Mouse (Mus musculus): ENCODE measurements around the gene Atp6v1g2. TPM values are rescaled to one million over a fixed set of nuclear protein-coding genes. Genes with fewer than 3 reads are reported as not detected.

Atp6v1g2 gene
- total RNA-seq, 2 experiments from 2014 or later = 1.9 to 2.0 TPM

DNA sequence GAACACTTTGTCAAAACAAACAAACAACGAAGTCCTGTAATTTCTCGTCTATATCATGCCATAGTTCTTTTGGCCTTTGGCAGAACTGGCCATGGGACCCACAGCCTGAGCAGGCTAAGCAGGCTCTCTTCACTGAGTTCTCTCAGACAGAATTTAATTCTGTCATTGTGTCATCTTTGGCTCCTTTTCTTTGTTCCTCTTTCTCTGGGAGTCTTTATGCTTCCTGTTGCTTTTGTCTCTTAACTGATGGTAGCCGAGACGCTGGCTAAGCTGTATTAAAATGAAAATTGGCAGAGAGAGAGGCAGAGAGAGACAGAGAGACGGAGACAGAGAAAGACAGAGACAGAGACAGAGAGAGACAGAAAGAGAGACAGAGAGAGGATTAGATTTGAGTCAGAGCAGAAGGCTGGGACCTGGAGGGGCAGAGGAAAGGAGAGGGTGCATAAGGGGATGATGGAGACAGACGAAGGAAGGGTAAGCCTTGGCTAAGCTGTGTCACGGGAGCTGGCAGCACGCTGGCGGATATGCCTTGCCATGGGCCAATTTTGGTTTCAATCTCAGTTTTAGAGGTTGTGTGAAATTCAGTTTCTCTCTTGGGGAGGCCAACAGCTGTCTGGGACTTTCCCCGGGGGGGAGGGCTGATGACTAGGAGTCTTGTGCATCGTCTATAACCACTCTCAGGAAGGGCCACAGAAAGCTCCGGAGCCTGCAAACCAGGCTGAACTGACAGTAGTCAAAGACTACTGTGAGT, 23.5 kb upstream of the Atp6v1g2 start:
- Histone ChIP-seq H3K4me3 (no peak overlapping the region; the same call in 1 of the 2 replicates), H3K27ac (peak overlapping the region; percentile 28; the same call in 1 of the 2 replicates)
- intact Hi-C loops (cut with DNase I) = no loop called here
- DNase-seq = no peak
- TF ChIP-seq CTCF (IDR thresholded peaks at IDR 0.05) = no peak

- DNase-seq = no peak
- H3K27ac ChIP-seq = no peak overlapping the region
- TF ChIP-seq CTCF (IDR thresholded peaks at IDR 0.05) = no peak
- no peak overlapping the region for H3K4me3 ChIP-seq
- intact Hi-C loops (cut with DNase I) = no loop called here
Observed at GRCm38 (mm10) chr17:35210593-35210992, 22.9 kb upstream of the Atp6v1g2 start.

DNA sequence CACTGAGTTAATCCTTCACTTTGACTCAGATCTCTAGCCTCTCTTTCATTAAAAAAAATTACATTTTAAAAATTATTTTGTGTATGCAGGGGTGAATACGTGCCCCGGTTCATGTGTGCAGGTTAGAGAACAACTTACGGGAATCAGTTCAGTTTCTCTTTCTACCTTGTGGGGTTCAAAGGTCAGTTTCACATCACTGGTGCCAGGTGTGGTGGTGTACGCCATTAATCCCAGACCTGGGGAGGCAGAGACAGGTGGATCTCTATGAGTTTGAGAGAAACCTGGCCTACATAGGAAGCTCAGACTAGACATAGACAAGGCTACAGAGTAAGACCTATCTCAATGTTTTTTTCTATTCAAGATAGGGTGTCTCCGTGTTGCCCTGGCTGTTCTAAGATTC, 20.4 kb upstream of the Atp6v1g2 start:
- no peak overlapping the region for H3K27ac ChIP-seq
- DNase-seq = no peak
- intact Hi-C loops (cut with DNase I) = no loop called here
- no peak for TF ChIP-seq CTCF (IDR thresholded peaks at IDR 0.05)
- no peak overlapping the region for H3K4me3 ChIP-seq

DNA sequence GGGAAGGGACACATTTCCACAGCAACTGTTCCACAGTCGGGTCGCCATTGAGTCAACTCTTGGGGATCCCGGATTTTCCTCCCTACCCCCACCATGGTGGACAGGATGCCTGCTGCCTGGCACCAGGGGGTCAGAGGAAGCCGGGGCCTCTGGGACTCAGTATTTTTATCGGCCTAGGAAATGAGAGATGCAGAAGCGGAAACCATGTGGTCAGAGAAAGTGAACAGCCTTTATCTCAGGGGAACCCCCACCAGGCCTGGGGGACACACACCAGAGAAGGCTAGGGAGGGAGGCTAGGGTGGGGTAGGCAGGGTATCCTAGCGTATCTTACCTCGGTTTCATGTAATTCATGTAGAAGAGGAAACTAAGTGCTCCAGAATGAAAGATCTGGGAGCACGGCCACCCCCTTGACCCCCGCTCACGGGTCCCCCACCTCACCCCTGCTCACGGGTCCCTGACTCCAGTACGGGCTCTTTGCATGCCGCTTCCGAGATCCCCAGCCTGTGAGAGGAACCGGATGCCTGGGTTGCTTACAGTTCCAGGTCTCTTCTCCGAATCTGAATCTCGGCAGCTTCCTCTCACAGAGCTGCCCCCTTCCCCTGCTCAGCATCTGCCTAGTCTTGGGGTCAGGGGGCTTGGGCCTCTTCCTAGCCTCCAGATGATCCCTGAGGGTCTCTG, 14.8 kb upstream of the Atp6v1g2 start:
- Histone ChIP-seq H3K27ac (peak overlapping the region; percentile 80), H3K4me3 (peak overlapping the region; percentile 16)
- no peak for TF ChIP-seq CTCF (IDR thresholded peaks at IDR 0.05)
- no peak for DNase-seq
- intact Hi-C loops (cut with DNase I) = no loop called here

DNA sequence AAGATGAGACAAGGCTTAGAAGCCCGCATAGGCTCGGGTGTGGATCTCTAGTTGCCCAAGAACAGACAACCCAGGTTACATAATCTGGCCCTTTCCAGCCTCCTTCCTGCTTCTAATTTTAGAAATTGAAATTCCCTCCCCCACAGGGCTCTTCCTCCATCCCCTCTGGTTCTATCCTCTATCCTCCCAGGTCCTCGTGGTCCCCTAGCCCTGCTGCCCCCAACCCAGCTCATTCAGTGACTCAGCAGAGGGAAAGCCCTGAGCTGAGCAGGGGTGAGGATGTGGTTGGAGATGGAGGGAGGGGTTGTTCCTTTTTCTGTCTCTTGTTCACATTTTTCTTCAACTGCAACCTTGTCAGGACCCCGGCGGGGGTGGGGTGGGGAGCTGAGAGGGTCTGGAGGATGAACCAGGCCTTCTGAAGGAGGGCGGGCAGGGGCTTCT, 13.8 kb upstream of the Atp6v1g2 start:
- no peak for DNase-seq
- intact Hi-C loops (cut with DNase I) = no loop called here
- H3K27ac ChIP-seq = peak overlapping the region; percentile 80
- peak overlapping the region; percentile 34; the same call in 1 of the 2 replicates for H3K4me3 ChIP-seq
- no peak for TF ChIP-seq CTCF (IDR thresholded peaks at IDR 0.05)

- no peak for DNase-seq
- TF ChIP-seq CTCF (IDR thresholded peaks at IDR 0.05) = no peak
- peak within 1 kb of the TSS; percentile 80 for H3K27ac ChIP-seq
- H3K4me3 ChIP-seq = peak within 1 kb of the TSS; percentile 44
- intact Hi-C loops (cut with DNase I) = no loop called here
Observed at GRCm38 (mm10) chr17:35220156-35220952, 13.1 kb upstream of the Atp6v1g2 start, which contains the start of gene Gm16181. Gm16181 (plus strand) TSS chr17:35220834.

DNA sequence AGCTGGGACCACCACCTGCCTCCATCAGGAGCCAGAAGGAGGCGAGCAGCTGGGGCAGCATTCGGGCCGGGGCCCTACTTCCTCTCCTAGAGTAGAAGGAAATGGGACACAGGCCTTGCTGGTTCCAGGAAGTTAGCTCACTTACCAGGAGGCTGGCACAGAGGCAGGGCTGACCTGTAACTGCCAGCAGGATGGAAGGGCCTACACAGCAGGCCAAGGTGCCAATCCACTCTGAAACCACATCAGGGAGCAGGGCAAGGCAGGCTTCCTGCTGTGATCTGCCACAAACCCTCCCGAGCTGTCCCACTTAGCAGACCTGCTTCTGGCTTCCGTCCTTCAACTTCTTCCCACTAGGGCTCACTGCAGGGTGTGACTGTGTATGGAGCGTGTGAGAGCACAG, 11.2 kb upstream of the Atp6v1g2 start:
- Histone ChIP-seq H3K4me3 (peak overlapping the region; percentile 39), H3K27ac (peak overlapping the region; percentile 70)
- intact Hi-C loops (cut with DNase I) = no loop called here
- peak; percentile 60 for DNase-seq
- no peak for TF ChIP-seq CTCF (IDR thresholded peaks at IDR 0.05)

- Histone ChIP-seq H3K4me3 (no peak overlapping the region), H3K27ac (no peak overlapping the region)
- no peak for DNase-seq
- intact Hi-C loops (cut with DNase I) = no loop called here
- no peak for TF ChIP-seq CTCF (IDR thresholded peaks at IDR 0.05)
Observed at GRCm38 (mm10) chr17:35224641-35225040, 8.8 kb upstream of the Atp6v1g2 start.

GRCm38 (mm10) chr17:35225456-35225855, 8.0 kb upstream of the Atp6v1g2 start:
- TF ChIP-seq CTCF (IDR thresholded peaks at IDR 0.05) = no peak
- DNase-seq = no peak
- no peak overlapping the region for H3K27ac ChIP-seq
- H3K4me3 ChIP-seq = no peak overlapping the region
- intact Hi-C loops (cut with DNase I) = no loop called here

- Histone ChIP-seq H3K27ac (no peak overlapping the region), H3K4me3 (no peak overlapping the region)
- no peak for DNase-seq
- intact Hi-C loops (cut with DNase I) = no loop called here
- 0 out of 2 replicates have a peak, but pooled peaks have one; percentile 8 for TF ChIP-seq CTCF (IDR thresholded peaks at IDR 0.05)
Observed at GRCm38 (mm10) chr17:35226561-35227046, 6.9 kb upstream of the Atp6v1g2 start.

DNA sequence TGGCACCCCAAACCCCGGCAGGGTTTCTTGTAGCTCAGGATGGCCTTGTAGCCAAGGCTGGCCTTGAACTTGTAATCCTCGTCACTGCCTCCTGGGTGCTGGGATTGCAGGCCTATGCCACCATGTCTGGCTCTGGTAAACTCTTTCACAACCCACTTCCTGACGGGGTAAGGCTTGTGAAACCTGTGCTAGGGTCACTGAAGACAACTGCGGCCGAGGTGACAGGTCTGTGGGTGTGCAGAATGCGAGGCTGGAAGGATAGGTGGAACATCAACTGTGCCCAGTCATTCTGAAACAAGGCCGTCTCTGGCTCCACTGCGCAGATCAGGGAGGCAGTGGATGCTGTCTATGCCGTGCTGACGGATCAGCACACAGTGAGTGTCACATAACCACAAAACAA, 2.4 kb upstream of the Atp6v1g2 start:
- TF ChIP-seq CTCF (IDR thresholded peaks at IDR 0.05) = no peak
- Histone ChIP-seq H3K4me3 (no peak overlapping the region), H3K27ac (no peak overlapping the region)
- no peak for DNase-seq
- intact Hi-C loops (cut with DNase I) = loop anchor here (5.0 to 10.0 kb wide), 2 partner anchors 34 to 206 kb away; partner anchors contain the start of gene Sapcd1

GRCm38 (mm10) chr17:35232043-35232442, 1.4 kb upstream of the Atp6v1g2 start:
- intact Hi-C loops (cut with DNase I) = loop anchor here (1.0 to 10.0 kb wide), 4 partner anchors 35 to 207 kb away; partner anchors contain the start of gene Sapcd1
- TF ChIP-seq CTCF (IDR thresholded peaks at IDR 0.05) = peak; percentile 97
- Histone ChIP-seq H3K27ac (no peak overlapping the region), H3K4me3 (no peak overlapping the region)
- peak; percentile 87 for DNase-seq
